Mouse (Mus musculus) neutrophil, adult 83 days (primary cell): ENCODE results near the gene Sh3gl3. TPM values are rescaled to one million over a fixed set of nuclear protein-coding genes. Genes with fewer than 3 reads are reported as not detected.

Experiments used
- total RNA-seq, 2 experiments: library from RNA; stranded (reverse); gene quantifications; one replicate each; pipeline ENCODE4 v1.2.4; 2023

Gene Sh3gl3
- total RNA-seq, result not detected

GRCm38 (mm10) chr7:82173540-82173939 lies at the start of gene Sh3gl3:
Gene Sh3gl3, plus strand, starts transcription at chr7:82173840.

GRCm38 (mm10) chr7:82335211-82336121 lies 161.8 kb downstream of the Sh3gl3 start, which contains the start of gene Adamtsl3:
Gene Adamtsl3, plus strand, starts transcription at chr7:82335694.

Other genes starting within 250 kb of the Sh3gl3 start
- under 1 TPM in 1 of 2 experiments, not detected in 1; 0.04 TPM for gene Hdgfl3, start 239.4 kb upstream of the Sh3gl3 start, total RNA-seq
- gene Bnc1, start 181.5 kb upstream of the Sh3gl3 start, total RNA-seq, result not detected
- under 1 TPM; 0.11 to 0.55 TPM for gene Adamtsl3, start 161.9 kb downstream of the Sh3gl3 start, total RNA-seq